In genomic region chr5:25115997-25116396, GRCm38 (mm10) we compare ENCODE assay signal across 11 mouse cellular contexts. TPM values are rescaled to one million over a fixed set of nuclear protein-coding genes. Genes with fewer than 3 reads are reported as not detected.
DNase-seq lines count a peak whose midpoint lies in the region; ATAC-seq lines count a peak whose summit lies in the region.
"Had no signal": no experiment of that assay in that cellular context is flagged by ENCODE, and none has a peak within 500 bp of the region (broad histone marks: within the 10 kb centered on the region; RNA-seq: fewer than 3 reads in every experiment).

No protein-coding gene starts in this region.

- no peak for ATAC-seq in heart, embryonic 11.5 days (replicated peaks; ENCODE audit: insufficient number of reproducible peaks, low FRiP score, low TSS enrichment)
- ATAC-seq in megakaryocyte progenitor cell, adult 5-6 weeks (replicated peaks; ENCODE audit: poor library complexity), result peak; percentile 88

- DNase-seq in heart, adult 11 months, result peak; percentile 81
- DNase-seq in fat pad, adult 2 months (ENCODE audit: extremely low read depth, low read depth, low spot score), result peak; percentile 73
- peak; percentile 54 to 61 for DNase-seq in layer of hippocampus, postnatal 10 days (ENCODE audit: low spot score in 2 of 2)
- no peak for DNase-seq in natural killer cell, adult 2 months (ENCODE audit: low spot score in 2 of 2)
- no peak for DNase-seq in ovary, postnatal 36 days (ENCODE audit: low spot score)
- no peak for DNase-seq in kidney, postnatal 4 days
- DNase-seq: cerebellum, adult 11 months; kidney, adult 8-10 months had no signal

- no peaks in the 10 kb centered on the region for H3K27me3 ChIP-seq in heart, embryonic 11.5 days (ENCODE audit: control insufficient read depth, insufficient read depth, low read length)

- H3K9ac ChIP-seq in heart, embryonic 11.5 days (ENCODE audit: low read depth, low read length), result no peak overlapping the region

- no peaks in the 10 kb centered on the region for H3K9me3 ChIP-seq in heart, embryonic 11.5 days (replicated peaks; ENCODE audit: control insufficient read depth, low read length)

- H3K4me1 ChIP-seq in heart, embryonic 11.5 days (ENCODE audit: control insufficient read depth, insufficient read depth, low read length), result no peaks in the 10 kb centered on the region

- no peak overlapping the region for H3K27ac ChIP-seq in heart, embryonic 11.5 days (ENCODE audit: low read depth, low read length)

- no peak overlapping the region for H3K4me2 ChIP-seq in heart, embryonic 11.5 days
- H3K4me2 ChIP-seq: liver, embryonic 11.5 days had no signal

- no peaks in the 10 kb centered on the region for H3K36me3 ChIP-seq in heart, embryonic 11.5 days (ENCODE audit: control insufficient read depth, insufficient read depth, low read length)

- WGBS in heart, embryonic 11.5 days (ENCODE audit: insufficient replicate concordance), result 73% methylated on average over 5 of the region's 5 CpGs

- H3K4me3 ChIP-seq in heart, embryonic 11.5 days (ENCODE audit: low read depth, low read length), result no peak overlapping the region

RNA-seq across cellular contexts. Expression of gene Prkag2, which starts 15.6 kb away (rescaled TPM):
- polyA plus RNA-seq in heart, embryonic 11.5 days (2014; fragmentation: Nextera tagmentation; extraction: Ambion mirVana), result 84.6 and 101 TPM in 2 replicates
- total RNA-seq in layer of hippocampus, postnatal 10 days (2021), result 100 to 1,000 TPM; 143 to 147 TPM
- total RNA-seq in megakaryocyte progenitor cell, adult 5-6 weeks (2015), result 21.1 and 21.2 TPM in 2 replicates
- total RNA-seq in megakaryocyte progenitor cell, adult 5-6 weeks (2017), result 25.4 and 26.1 TPM in 2 replicates

Comparison
In these comparisons a context has a peak if more than half of its experiments do, and no peak if none do; other contexts are left out.
1. DNase-seq: peak in heart, adult 11 months (single experiment), fat pad, adult 2 months (single experiment) and layer of hippocampus, postnatal 10 days (2 of 2); none in natural killer cell, adult 2 months (0 of 2), ovary, postnatal 36 days (single experiment) and kidney, postnatal 4 days (0 of 2).
2. RNA of gene Prkag2, which starts 15.6 kb away (total RNA-seq): 143 to 147 TPM in layer of hippocampus, postnatal 10 days; 21.1 to 26.1 TPM in megakaryocyte progenitor cell, adult 5-6 weeks; every median in the first group is over 4 times any median in the second.